In genomic region chr2:91949411-91950274, GRCm38 (mm10) we compare ENCODE assay signal across 8 mouse cellular contexts. TPM values are rescaled to one million over a fixed set of nuclear protein-coding genes. Genes with fewer than 3 reads are reported as not detected.
DNase-seq lines count a peak whose midpoint lies in the region; ATAC-seq and TF ChIP-seq lines count a peak whose summit lies in the region.

No protein-coding gene starts in this region.

- TF ChIP-seq CTCF in midbrain, postnatal 0 days (IDR thresholded peaks at IDR 0.05) = no peak

- H3K36me3 ChIP-seq in forebrain, embryonic 14.5 days (ENCODE audit: control insufficient read depth, insufficient read depth, low read length) = no peaks in the 10 kb centered on the region
- H3K36me3 ChIP-seq in hindbrain, embryonic 13.5 days = no peaks in the 10 kb centered on the region
- no peaks in the 10 kb centered on the region; the same call in 1 of the 2 replicates for H3K36me3 ChIP-seq in limb, embryonic 15.5 days
- no peaks in the 10 kb centered on the region; the same call in 1 of the 2 replicates for H3K36me3 ChIP-seq in midbrain, postnatal 0 days (ENCODE audit: insufficient read depth, low read length)

- peak overlapping the region; percentile 54 for H3K4me3 ChIP-seq in brown adipose tissue, adult 24 weeks (ENCODE audit: insufficient read depth, low read depth, low read length)
- H3K4me3 ChIP-seq in forebrain, embryonic 14.5 days (ENCODE audit: low read depth, low read length) = no peak overlapping the region
- H3K4me3 ChIP-seq in hindbrain, embryonic 13.5 days = no peak overlapping the region; the same call in 1 of the 2 replicates
- H3K4me3 ChIP-seq in limb, embryonic 15.5 days = peak overlapping the region; percentile 16
- no peak overlapping the region for H3K4me3 ChIP-seq in midbrain, postnatal 0 days (ENCODE audit: low read depth, low read length)

- no peaks in the 10 kb centered on the region for H3K27me3 ChIP-seq in forebrain, embryonic 14.5 days (replicated peaks; ENCODE audit: control insufficient read depth, insufficient read depth, low read length)
- H3K27me3 ChIP-seq in hindbrain, embryonic 13.5 days = peaks cover 3% of the 10 kb centered on the region; the same call in 1 of the 2 replicates
- no peaks in the 10 kb centered on the region for H3K27me3 ChIP-seq in limb, embryonic 15.5 days
- no peaks in the 10 kb centered on the region for H3K27me3 ChIP-seq in midbrain, postnatal 0 days (ENCODE audit: insufficient read depth, low read length)

- H3K4me2 ChIP-seq in forebrain, embryonic 14.5 days (ENCODE audit: low read length) = peak overlapping the region; percentile 32
- peak overlapping the region; percentile 41 for H3K4me2 ChIP-seq in hindbrain, embryonic 13.5 days
- H3K4me2 ChIP-seq in limb, embryonic 15.5 days = peak overlapping the region; percentile 31
- peak overlapping the region; percentile 26 for H3K4me2 ChIP-seq in midbrain, postnatal 0 days (ENCODE audit: low read depth, low read length, poor library complexity, severe bottlenecking)

- 60% methylated on average over 17 of the region's 17 CpGs for WGBS in forebrain, embryonic 14.5 days
- WGBS in hindbrain, embryonic 13.5 days = 71% methylated on average over 17 of the region's 17 CpGs
- WGBS in limb, embryonic 15.5 days = 59% methylated on average over 17 of the region's 17 CpGs
- WGBS in midbrain, postnatal 0 days = 66% methylated on average over 17 of the region's 17 CpGs

- H3K9me3 ChIP-seq in forebrain, embryonic 14.5 days (replicated peaks; ENCODE audit: control insufficient read depth, low read length) = no peaks in the 10 kb centered on the region
- H3K9me3 ChIP-seq in hindbrain, embryonic 13.5 days = no peaks in the 10 kb centered on the region
- H3K9me3 ChIP-seq in limb, embryonic 15.5 days = no peaks in the 10 kb centered on the region
- H3K9me3 ChIP-seq in midbrain, postnatal 0 days (ENCODE audit: low read length) = no peaks in the 10 kb centered on the region

- H3K4me1 ChIP-seq in brown adipose tissue, adult 24 weeks (ENCODE audit: control insufficient read depth, insufficient read depth, insufficient read length, low read length) = peaks cover 49% of the 10 kb centered on the region
- H3K4me1 ChIP-seq in forebrain, embryonic 14.5 days (ENCODE audit: control insufficient read depth, insufficient read depth, low read length) = peaks cover 31% of the 10 kb centered on the region
- H3K4me1 ChIP-seq in hindbrain, embryonic 13.5 days (replicated peaks) = peaks cover 66% of the 10 kb centered on the region
- peaks cover 58% of the 10 kb centered on the region for H3K4me1 ChIP-seq in limb, embryonic 15.5 days
- H3K4me1 ChIP-seq in midbrain, postnatal 0 days (ENCODE audit: insufficient read depth, low read length) = 0 out of 2 replicates have a peak, but pooled peaks cover 14% of the 10 kb centered on the region

- ATAC-seq in CD4-positive, CD25-positive, alpha-beta regulatory T cell, adult 4 months = no peak
- peak; percentile 27 for ATAC-seq in forebrain, embryonic 14.5 days
- peak; percentile 22 for ATAC-seq in hindbrain, embryonic 13.5 days (ENCODE audit: low FRiP score)
- ATAC-seq in limb, embryonic 15.5 days (ENCODE audit: insufficient number of reproducible peaks, low FRiP score, low TSS enrichment, low read depth) = peak; percentile 30; the same call in 1 of the 2 replicates
- ATAC-seq in midbrain, postnatal 0 days (ENCODE audit: low FRiP score) = peak; percentile 24

- DNase-seq in CD4-positive, CD25-positive, alpha-beta regulatory T cell, adult 2 months (ENCODE audit: low read depth, low spot score) = peak; percentile 25
- peak; percentile 61 for DNase-seq in forebrain, embryonic 14.5 days (ENCODE audit: low spot score)
- peak; percentile 69 for DNase-seq in midbrain, postnatal 0 days (ENCODE audit: low spot score)
- DNase-seq in layer of hippocampus, adult 9-11 months = no peak

- H3K9ac ChIP-seq in forebrain, embryonic 14.5 days (ENCODE audit: low read length) = peak overlapping the region; percentile 35
- peak overlapping the region; percentile 63 for H3K9ac ChIP-seq in hindbrain, embryonic 13.5 days
- no peak overlapping the region for H3K9ac ChIP-seq in limb, embryonic 15.5 days
- H3K9ac ChIP-seq in midbrain, postnatal 0 days (replicated peaks; ENCODE audit: low read length, poor library complexity, severe bottlenecking) = 0 out of 2 replicates have a peak overlapping the region, but pooled peaks have one; percentile 19

- H3K27ac ChIP-seq in brown adipose tissue, adult 24 weeks (replicated peaks; ENCODE audit: low read depth, low read length) = peak overlapping the region; percentile 71
- H3K27ac ChIP-seq in forebrain, embryonic 14.5 days (ENCODE audit: low read depth, low read length) = peak overlapping the region; percentile 84
- H3K27ac ChIP-seq in hindbrain, embryonic 13.5 days = peak overlapping the region; percentile 73
- H3K27ac ChIP-seq in limb, embryonic 15.5 days = peak overlapping the region; percentile 69
- peak overlapping the region; percentile 43; the same call in 1 of the 2 replicates for H3K27ac ChIP-seq in midbrain, postnatal 0 days (ENCODE audit: low read depth, low read length)

RNA-seq across cellular contexts. Expression of gene Gm9821, which starts 4.1 kb away (rescaled TPM):
- polyA plus RNA-seq in CD4-positive, CD25-positive, alpha-beta regulatory T cell, adult 4 months (2017; shearing (Covaris generic)) = under 1 TPM; 0.82 to 0.86 TPM
- polyA plus RNA-seq in brown adipose tissue, adult 24 weeks (2012; ENCODE audit: insufficient read depth, insufficient read length, missing spikeins) = not detected in 2 replicates
- polyA plus RNA-seq in forebrain, embryonic 14.5 days (2014; fragmentation: Nextera tagmentation; extraction: Ambion mirVana) = 0.20 and 0.30 TPM in 2 replicates
- polyA plus RNA-seq in hindbrain, embryonic 13.5 days (2015; fragmentation: Nextera tagmentation; extraction: Ambion mirVana) = 0.13 and 0.25 TPM in 2 replicates
- polyA plus RNA-seq in limb, embryonic 15.5 days (2015; fragmentation: Nextera tagmentation; extraction: Ambion mirVana) = 0.45 TPM in 2 replicates
- total RNA-seq in midbrain, postnatal 0 days (2014; rRNA removed) = 0.11 TPM in 1 of 2 replicates, not detected in the other
- polyA plus RNA-seq in midbrain, postnatal 0 days (2015; fragmentation: Nextera tagmentation; extraction: Ambion mirVana) = 0.14 TPM in 1 of 2 replicates, not detected in the other

RNA-seq across cellular contexts. Expression of gene Mdk, which starts 17.5 kb away (rescaled TPM):
- polyA plus RNA-seq in CD4-positive, CD25-positive, alpha-beta regulatory T cell, adult 4 months (2017; shearing (Covaris generic)) = 1 to 10 TPM; 1.9 to 3.1 TPM
- polyA plus RNA-seq in brown adipose tissue, adult 24 weeks (2012; ENCODE audit: insufficient read depth, insufficient read length, missing spikeins) = 1.8 TPM in 1 of 2 replicates, not detected in the other
- polyA plus RNA-seq in forebrain, embryonic 14.5 days (2014; fragmentation: Nextera tagmentation; extraction: Ambion mirVana) = 349 and 462 TPM in 2 replicates
- polyA plus RNA-seq in hindbrain, embryonic 13.5 days (2015; fragmentation: Nextera tagmentation; extraction: Ambion mirVana) = 313 and 316 TPM in 2 replicates
- 899 and 1,046 TPM in 2 replicates for polyA plus RNA-seq in limb, embryonic 15.5 days (2015; fragmentation: Nextera tagmentation; extraction: Ambion mirVana)
- 39.0 and 40.8 TPM in 2 replicates for total RNA-seq in midbrain, postnatal 0 days (2014; rRNA removed)
- polyA plus RNA-seq in midbrain, postnatal 0 days (2015; fragmentation: Nextera tagmentation; extraction: Ambion mirVana) = 71.0 and 71.4 TPM in 2 replicates

RNA-seq across cellular contexts. Expression of gene Chrm4, which starts 22.6 kb away (rescaled TPM):
- polyA plus RNA-seq in CD4-positive, CD25-positive, alpha-beta regulatory T cell, adult 4 months (2017; shearing (Covaris generic)) = under 1 TPM in 1 of 2 experiments, not detected in 1; 0.30 TPM
- not detected in 2 replicates for polyA plus RNA-seq in brown adipose tissue, adult 24 weeks (2012; ENCODE audit: insufficient read depth, insufficient read length, missing spikeins)
- polyA plus RNA-seq in forebrain, embryonic 14.5 days (2014; fragmentation: Nextera tagmentation; extraction: Ambion mirVana) = 0.83 and 1.2 TPM in 2 replicates
- polyA plus RNA-seq in hindbrain, embryonic 13.5 days (2015; fragmentation: Nextera tagmentation; extraction: Ambion mirVana) = 1.0 and 1.1 TPM in 2 replicates
- 0.20 and 0.29 TPM in 2 replicates for polyA plus RNA-seq in limb, embryonic 15.5 days (2015; fragmentation: Nextera tagmentation; extraction: Ambion mirVana)
- 1.8 and 4.0 TPM in 2 replicates for total RNA-seq in midbrain, postnatal 0 days (2014; rRNA removed)
- 0.25 and 0.34 TPM in 2 replicates for polyA plus RNA-seq in midbrain, postnatal 0 days (2015; fragmentation: Nextera tagmentation; extraction: Ambion mirVana)

RNA-seq across cellular contexts. Expression of gene Dgkz, which starts 26.0 kb away (rescaled TPM):
- polyA plus RNA-seq in CD4-positive, CD25-positive, alpha-beta regulatory T cell, adult 4 months (2017; shearing (Covaris generic)) = 100 to 1,000 TPM; 131 to 138 TPM
- polyA plus RNA-seq in brown adipose tissue, adult 24 weeks (2012; ENCODE audit: insufficient read depth, insufficient read length, missing spikeins) = 8.1 and 11.2 TPM in 2 replicates
- 26.7 and 29.1 TPM in 2 replicates for polyA plus RNA-seq in forebrain, embryonic 14.5 days (2014; fragmentation: Nextera tagmentation; extraction: Ambion mirVana)
- 25.0 and 26.0 TPM in 2 replicates for polyA plus RNA-seq in hindbrain, embryonic 13.5 days (2015; fragmentation: Nextera tagmentation; extraction: Ambion mirVana)
- 30.9 and 35.9 TPM in 2 replicates for polyA plus RNA-seq in limb, embryonic 15.5 days (2015; fragmentation: Nextera tagmentation; extraction: Ambion mirVana)
- total RNA-seq in midbrain, postnatal 0 days (2014; rRNA removed) = 99.8 and 144 TPM in 2 replicates
- 35.1 and 36.6 TPM in 2 replicates for polyA plus RNA-seq in midbrain, postnatal 0 days (2015; fragmentation: Nextera tagmentation; extraction: Ambion mirVana)

Comparison
In these comparisons a context has a peak if more than half of its experiments do, and no peak if none do; other contexts are left out.
1. H3K4me3 ChIP-seq: peak in brown adipose tissue, adult 24 weeks (single experiment) and limb, embryonic 15.5 days (single experiment); none in forebrain, embryonic 14.5 days (single experiment), hindbrain, embryonic 13.5 days (single experiment) and midbrain, postnatal 0 days (single experiment).
2. RNA of gene Mdk, which starts 17.5 kb away (polyA plus RNA-seq): 899 to 1,046 TPM in limb, embryonic 15.5 days, 349 to 462 TPM in forebrain, embryonic 14.5 days, 313 to 316 TPM in hindbrain, embryonic 13.5 days and 71.0 to 71.4 TPM in midbrain, postnatal 0 days; 1.9 to 3.1 TPM in CD4-positive, CD25-positive, alpha-beta regulatory T cell, adult 4 months and 1.8 TPM in brown adipose tissue, adult 24 weeks; every median in the first group is over 10 times any median in the second.
3. Peak in every context shown above with its lines, with median percentiles within 50 percentile points of each other: H3K27ac ChIP-seq and H3K4me2 ChIP-seq.